16 mouse cellular contexts compared by ENCODE assay signal in the genomic region with DNA sequence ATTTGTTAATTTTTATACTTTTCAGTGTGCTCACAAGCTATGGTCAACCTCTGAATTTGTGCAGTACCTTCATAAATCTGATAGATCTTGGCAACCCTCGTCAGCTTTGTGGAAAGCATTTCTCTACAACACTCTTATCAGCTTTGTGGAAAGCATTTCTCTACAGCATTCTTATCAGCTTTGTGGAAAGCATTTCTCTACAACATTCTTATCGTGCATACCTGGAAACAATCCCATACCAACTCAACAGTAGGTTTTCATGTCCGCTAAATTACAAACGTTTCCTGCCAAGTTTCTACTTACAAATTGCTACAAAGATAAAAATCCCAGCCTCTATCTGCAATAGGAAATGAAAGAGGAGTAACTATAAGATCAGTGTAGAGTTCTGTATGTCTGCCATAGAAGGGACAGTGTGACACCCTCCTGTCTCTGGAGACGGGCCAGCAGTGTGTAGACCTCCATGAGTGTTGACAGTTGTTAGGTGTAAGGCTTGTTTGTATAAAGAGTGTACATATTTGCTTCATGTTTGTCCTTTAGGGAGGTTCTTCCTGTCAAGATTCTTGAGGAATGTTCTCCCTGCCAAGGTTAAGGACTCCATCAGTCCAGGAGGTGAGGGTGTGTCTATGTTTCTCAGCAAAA.
DNase-seq lines count a peak whose midpoint lies in the region; ATAC-seq and TF ChIP-seq lines count a peak whose summit lies in the region.
"Had no signal": no experiment of that assay in that cellular context is flagged by ENCODE, and none has a peak within 500 bp of the region (broad histone marks: within the 10 kb centered on the region; RNA-seq: fewer than 3 reads in every experiment).

No protein-coding gene starts in this region.

- peak overlapping the region; percentile 43; the same call in 1 of the 2 replicates for H3K27ac ChIP-seq in heart, embryonic 15.5 days
- no peak overlapping the region for H3K27ac ChIP-seq in heart, adult 2 months
- H3K27ac ChIP-seq in heart, embryonic 11.5 days (ENCODE audit: low read depth, low read length): no peak overlapping the region
- H3K27ac ChIP-seq in MEL (ENCODE audit: control insufficient read depth, low read depth, low read length): peak overlapping the region; percentile 52
- H3K27ac ChIP-seq: embryonic facial prominence, embryonic 12.5 days; forebrain, embryonic 15.5 days; hindbrain, embryonic 15.5 days had no signal

- peak; percentile 77; the same call in 1 of the 2 replicates for ATAC-seq in heart, embryonic 15.5 days (replicated peaks; ENCODE audit: insufficient number of reproducible peaks, insufficient read depth, low FRiP score, low read depth)
- no peak for ATAC-seq in heart, embryonic 11.5 days (replicated peaks; ENCODE audit: insufficient number of reproducible peaks, low FRiP score, low TSS enrichment)
- ATAC-seq: forebrain, embryonic 15.5 days; intestine, embryonic 16.5 days had no signal

- H3K36me3 ChIP-seq in heart, embryonic 15.5 days: peaks cover 11% of the 10 kb centered on the region
- H3K36me3 ChIP-seq in heart, adult 2 months (ENCODE audit: control insufficient read depth, insufficient read depth, low read length): no peaks in the 10 kb centered on the region
- H3K36me3 ChIP-seq in heart, embryonic 11.5 days (ENCODE audit: control insufficient read depth, insufficient read depth, low read length): peaks cover 2% of the 10 kb centered on the region; the same call in 1 of the 2 replicates
- H3K36me3 ChIP-seq in MEL (ENCODE audit: control insufficient read depth in 1 of 2, insufficient read depth in 2 of 2, low read length in 2 of 2): peaks cover 0 to 10% of the 10 kb centered on the region in 2 experiments; a peak in 2 of 4 replicates

- DNase-seq in heart, adult 2 months: no peak
- DNase-seq in heart, postnatal 4 days: peak; percentile 10
- DNase-seq in MEL (ENCODE audit: low read depth, low spot score): peak; percentile 58
- DNase-seq in R1 (ENCODE audit: low read depth, low spot score): peak; percentile 15
- DNase-seq: adrenal gland, postnatal 10 days; cerebellum, adult 11-12 months; cerebellum, adult 9-10 months; cerebellum, postnatal 25 days; gastrocnemius, postnatal 36 days; kidney, adult 2 months had no signal

- no peaks in the 10 kb centered on the region for H3K79me2 ChIP-seq in heart, adult 2 months (replicated peaks; ENCODE audit: control insufficient read depth, insufficient read depth, low read length)
- no peaks in the 10 kb centered on the region for H3K79me2 ChIP-seq in MEL (ENCODE audit: control insufficient read depth, insufficient read depth, low read length, poor library complexity)

- no peaks in the 10 kb centered on the region; the same call in 1 of the 2 replicates for H3K9me3 ChIP-seq in heart, embryonic 15.5 days (replicated peaks)
- peaks cover 10% of the 10 kb centered on the region for H3K9me3 ChIP-seq in heart, embryonic 11.5 days (replicated peaks; ENCODE audit: control insufficient read depth, low read length)
- no peaks in the 10 kb centered on the region for H3K9me3 ChIP-seq in MEL (replicated peaks; ENCODE audit: insufficient read depth, low read length)
- H3K9me3 ChIP-seq: embryonic facial prominence, embryonic 12.5 days; forebrain, embryonic 15.5 days; hindbrain, embryonic 15.5 days had no signal

- TF ChIP-seq POLR2A in heart, adult 2 months (IDR thresholded peaks at IDR 0.05; ENCODE audit: insufficient read depth, low read depth, low read length): no peak
- no peak for TF ChIP-seq POLR2A in MEL (IDR thresholded peaks at IDR 0.05; ENCODE audit: control insufficient read depth in 1 of 2, insufficient read depth in 1 of 2, low read depth in 1 of 2, low read length in 2 of 2, poor library complexity in 1 of 2)

- TF ChIP-seq RAD21 in MEL (IDR thresholded peaks at IDR 0.05; ENCODE audit: low read depth, low read length): no peak

- no peak overlapping the region for H3K4me2 ChIP-seq in heart, embryonic 15.5 days
- H3K4me2 ChIP-seq in heart, embryonic 11.5 days: no peak overlapping the region
- H3K4me2 ChIP-seq: embryonic facial prominence, embryonic 12.5 days; forebrain, embryonic 15.5 days; hindbrain, embryonic 15.5 days had no signal

- no peaks in the 10 kb centered on the region for H3K4me1 ChIP-seq in heart, embryonic 15.5 days (replicated peaks)
- no peaks in the 10 kb centered on the region for H3K4me1 ChIP-seq in heart, adult 2 months (ENCODE audit: control insufficient read depth, insufficient read depth, low read length)
- no peaks in the 10 kb centered on the region for H3K4me1 ChIP-seq in heart, embryonic 11.5 days (ENCODE audit: control insufficient read depth, insufficient read depth, low read length)
- H3K4me1 ChIP-seq in MEL (ENCODE audit: control insufficient read depth in 1 of 2, insufficient read depth in 2 of 2, low read length in 2 of 2): peaks cover 0 to 3% of the 10 kb centered on the region in 2 experiments; a peak in 2 of 4 replicates
- H3K4me1 ChIP-seq: embryonic facial prominence, embryonic 12.5 days; forebrain, embryonic 15.5 days; hindbrain, embryonic 15.5 days had no signal

- H3K4me3 ChIP-seq in heart, embryonic 15.5 days: no peak overlapping the region
- no peak overlapping the region for H3K4me3 ChIP-seq in heart, adult 2 months
- no peak overlapping the region for H3K4me3 ChIP-seq in heart, embryonic 11.5 days (ENCODE audit: low read depth, low read length)
- H3K4me3 ChIP-seq in MEL (ENCODE audit: control insufficient read depth in 1 of 2, insufficient read depth in 1 of 2, low read depth in 2 of 2, low read length in 2 of 2): no peak overlapping the region
- H3K4me3 ChIP-seq: embryonic facial prominence, embryonic 12.5 days; forebrain, embryonic 15.5 days; hindbrain, embryonic 15.5 days had no signal

- TF ChIP-seq CTCF in heart, adult 2 months (IDR thresholded peaks at IDR 0.05): no peak
- TF ChIP-seq CTCF in MEL (IDR thresholded peaks at IDR 0.05 in 2 of 3, conservative IDR thresholded peaks at IDR 0.05 in 1 of 3; ENCODE audit: control insufficient read depth in 1 of 3, insufficient read depth in 1 of 3, low read depth in 2 of 3, low read length in 3 of 3, poor library complexity in 1 of 3, severe bottlenecking in 1 of 3): no peak

- no peak overlapping the region for H3K9ac ChIP-seq in heart, embryonic 15.5 days
- no peak overlapping the region for H3K9ac ChIP-seq in heart, adult 2 months (ENCODE audit: low read depth, low read length)
- H3K9ac ChIP-seq in heart, embryonic 11.5 days (ENCODE audit: low read depth, low read length): no peak overlapping the region
- H3K9ac ChIP-seq in MEL (ENCODE audit: control insufficient read depth, low read depth, low read length, poor library complexity, severe bottlenecking): no peak overlapping the region
- H3K9ac ChIP-seq: embryonic facial prominence, embryonic 12.5 days; forebrain, embryonic 15.5 days; hindbrain, embryonic 15.5 days had no signal

- intact Hi-C loops in heart, adult 2 months (cut with DNase I): no loop called here

- no peaks in the 10 kb centered on the region for H3K27me3 ChIP-seq in heart, embryonic 15.5 days
- no peaks in the 10 kb centered on the region for H3K27me3 ChIP-seq in heart, adult 2 months (ENCODE audit: control insufficient read depth, insufficient read depth, low read length)
- H3K27me3 ChIP-seq in heart, embryonic 11.5 days (ENCODE audit: control insufficient read depth, insufficient read depth, low read length): no peaks in the 10 kb centered on the region
- H3K27me3 ChIP-seq in MEL (ENCODE audit: control insufficient read depth in 1 of 2, insufficient read depth in 2 of 2, low read length in 2 of 2): no peaks in the 10 kb centered on the region
- H3K27me3 ChIP-seq: embryonic facial prominence, embryonic 12.5 days; forebrain, embryonic 15.5 days; hindbrain, embryonic 15.5 days had no signal

- no peak for TF ChIP-seq EP300 in heart, adult 2 months (IDR thresholded peaks at IDR 0.05; ENCODE audit: insufficient read depth, low read depth, low read length)
- peak; percentile 84 to 87 for TF ChIP-seq EP300 in MEL (IDR thresholded peaks at IDR 0.05; ENCODE audit: low read depth in 1 of 2, low read length in 2 of 2)

- WGBS in heart, embryonic 15.5 days: 25% methylated on average over 5 of the region's 5 CpGs
- WGBS in heart, adult 2 months: 21% methylated on average over 5 of the region's 5 CpGs
- WGBS in heart, embryonic 11.5 days (ENCODE audit: insufficient replicate concordance): 31% methylated on average over 5 of the region's 5 CpGs

TF ChIP-seq in MEL, 35 proteins besides CTCF, POLR2A, EP300 and RAD21:
- TF ChIP-seq TCF12 (IDR thresholded peaks at IDR 0.05; ENCODE audit: low read depth, low read length) (peak; percentile 80), POLR2AphosphoS2 (IDR thresholded peaks at IDR 0.05; ENCODE audit: low read length) (no peak), ETS1 (IDR thresholded peaks at IDR 0.05; ENCODE audit: low read depth, low read length) (peak; percentile 81), JUND (IDR thresholded peaks at IDR 0.05; ENCODE audit: low read depth, low read length) (no peak), HCFC1 (IDR thresholded peaks at IDR 0.05; ENCODE audit: low read depth, low read length) (0 out of 2 replicates have a peak, but pooled peaks have one; percentile 35), ELF1 (IDR thresholded peaks at IDR 0.05; ENCODE audit: low read depth, low read length) (0 out of 2 replicates have a peak, but pooled peaks have one; percentile 5), MAFK (IDR thresholded peaks at IDR 0.05; ENCODE audit: borderline replicate concordance, low read depth, low read length) (peak; percentile 40; the same call in 1 of the 2 replicates), KAT2A (conservative IDR thresholded peaks at IDR 0.05; ENCODE audit: low read depth, low read length) (0 out of 2 replicates have a peak, but pooled peaks have one; percentile 27), MEF2A (IDR thresholded peaks at IDR 0.05; ENCODE audit: extremely low read depth, insufficient replicate concordance, low read depth, low read length, poor library complexity, severe bottlenecking) (0 out of 2 replicates have a peak, but pooled peaks have one; percentile 39), SIN3A (IDR thresholded peaks at IDR 0.05; ENCODE audit: low read length) (peak; percentile 55), GATA1 (IDR thresholded peaks at IDR 0.05; ENCODE audit: low read depth, low read length) (peak; percentile 94), MXI1 (IDR thresholded peaks at IDR 0.05; ENCODE audit: low read depth, low read length) (peak; percentile 71; the same call in 1 of the 2 replicates), USF2 (IDR thresholded peaks at IDR 0.05; ENCODE audit: borderline replicate concordance in 1 of 2, insufficient read depth in 1 of 2, low read depth in 1 of 2, low read length in 2 of 2) (no peak), RCOR1 (IDR thresholded peaks at IDR 0.05; ENCODE audit: low read depth, low read length) (peak; percentile 99), NELFE (IDR thresholded peaks at IDR 0.05; ENCODE audit: low read depth, low read length) (no peak), ZMIZ1 (IDR thresholded peaks at IDR 0.05; ENCODE audit: low read depth, low read length) (0 out of 2 replicates have a peak, but pooled peaks have one; percentile 29)

Comparison
In these comparisons a context has a peak if more than half of its experiments do, and no peak if none do; other contexts are left out.
1. H3K27ac ChIP-seq: peak in heart, embryonic 15.5 days (single experiment) and MEL (single experiment); none in heart, adult 2 months (single experiment) and heart, embryonic 11.5 days (single experiment).
2. DNase-seq: peak in heart, postnatal 4 days (single experiment), MEL (single experiment) and R1 (single experiment); none in heart, adult 2 months (0 of 2).